Mouse (Mus musculus) G1E (cell line): ENCODE data around the gene Gm10577.

Experiments used
- CTCF ChIP-seq: IDR thresholded peaks from 2 replicates; pipeline ENCODE4 v1.5.1; 2012; ENCODE audit warnings: low read depth, low read length, inconsistent platforms, mixed read lengths
- GATA1 ChIP-seq: IDR thresholded peaks from 2 replicates; pipeline ENCODE4 v1.6.1; 2012; ENCODE audit warnings: borderline replicate concordance, low read length, inconsistent platforms, mixed read lengths
- GATA2 ChIP-seq: IDR thresholded peaks from 2 replicates; pipeline ENCODE4 v1.6.1; 2012; ENCODE audit warnings: low read depth, low read length, inconsistent platforms, borderline replicate concordance
- TAL1 ChIP-seq: conservative IDR thresholded peaks from 2 replicates; pipeline ENCODE4 v1.6.1; 2012; ENCODE audit warnings: low read depth, low read length, inconsistent platforms, mixed read lengths

GRCm38 (mm10) chr4:101046576-101046975 is 26.1 kb upstream of the Gm10577 start:
- TF ChIP-seq CTCF, result no peak
- TF ChIP-seq GATA1, result no peak
- TF ChIP-seq TAL1, result no peak
- TF ChIP-seq GATA2, result no peak
